Mouse (Mus musculus) thymus, postnatal 36 days (tissue): ENCODE data around the gene Olfr1250.
"Not testable (repeated sequence)": the region's sequence is repeated elsewhere in the genome, so short reads cannot be mapped to it uniquely, and the experiment has no call there.

Experiments
- DNase-seq, 2 experiments: peaks; one replicate each; pipeline ENCODE4 v3.0.0; 2022; ENCODE audit warnings: mixed read lengths in 2 of 2

Olfr1250 gene

DNA sequence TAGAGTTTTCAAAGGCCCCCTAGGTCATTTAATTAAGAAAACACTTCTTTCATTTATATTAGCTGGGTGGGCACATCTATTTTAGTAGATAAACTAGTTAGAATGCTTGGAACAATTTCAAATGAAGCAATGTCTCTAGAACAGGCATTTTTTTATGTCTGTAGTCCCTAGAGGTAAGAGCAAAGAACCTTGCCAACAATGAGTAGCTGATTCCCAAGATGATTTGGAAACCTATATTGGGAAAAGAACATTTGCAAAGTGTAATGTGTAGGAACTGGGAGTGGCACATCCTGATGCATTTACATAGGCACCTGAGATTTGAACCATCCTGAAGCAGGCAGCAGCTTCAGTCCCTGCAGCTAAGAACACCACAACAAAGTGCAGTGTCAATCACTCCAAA, at the start of gene Olfr1250:
Gene Olfr1250, minus strand, starts transcription at position 101 of the 400 bp plus-strand sequence.
- no peak for DNase-seq

DNA sequence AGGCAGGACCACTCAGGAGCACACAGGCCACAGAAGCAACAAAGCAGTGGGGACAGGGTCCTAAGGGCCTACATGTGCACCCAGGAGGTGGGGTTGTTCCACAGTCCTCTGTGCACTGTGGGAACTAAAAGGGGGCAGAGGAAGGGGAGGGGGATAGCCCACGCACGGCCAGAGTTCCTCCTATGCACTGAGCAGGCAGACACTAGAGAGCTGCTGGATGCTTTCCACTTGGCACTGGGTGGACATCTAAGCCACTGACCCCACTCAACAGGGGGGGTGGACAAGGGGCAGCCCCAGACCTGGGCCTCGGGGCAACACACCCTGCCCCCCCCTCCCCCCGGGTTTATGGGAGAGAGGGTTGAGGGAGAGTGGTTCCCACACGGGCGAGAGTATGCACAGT, 30.7 kb upstream of the Olfr1250 start:
- no peak for DNase-seq

DNA sequence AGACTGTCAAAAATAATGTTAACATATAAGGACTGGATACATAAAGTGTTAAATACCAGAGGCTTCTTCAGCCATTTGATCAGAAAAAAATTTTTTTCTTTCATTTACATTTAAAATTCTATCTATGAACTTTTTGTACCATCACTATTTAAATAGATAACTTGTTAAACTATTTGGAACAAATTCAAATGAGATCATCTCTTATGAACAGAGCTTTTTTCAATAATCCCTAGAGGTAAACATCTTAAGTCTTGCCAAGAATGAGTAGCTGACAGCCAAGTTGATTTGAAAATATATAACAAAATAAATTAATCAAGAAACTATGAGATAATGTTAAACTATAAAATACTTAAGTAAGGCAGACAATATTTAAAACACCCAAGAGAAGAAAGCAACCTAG, 10.6 kb upstream of the Olfr1250 start, which contains the start of gene Olfr1251:
Gene Olfr1251, minus strand, starts transcription at position 101 of the 400 bp plus-strand sequence.
- no peak for DNase-seq

DNA sequence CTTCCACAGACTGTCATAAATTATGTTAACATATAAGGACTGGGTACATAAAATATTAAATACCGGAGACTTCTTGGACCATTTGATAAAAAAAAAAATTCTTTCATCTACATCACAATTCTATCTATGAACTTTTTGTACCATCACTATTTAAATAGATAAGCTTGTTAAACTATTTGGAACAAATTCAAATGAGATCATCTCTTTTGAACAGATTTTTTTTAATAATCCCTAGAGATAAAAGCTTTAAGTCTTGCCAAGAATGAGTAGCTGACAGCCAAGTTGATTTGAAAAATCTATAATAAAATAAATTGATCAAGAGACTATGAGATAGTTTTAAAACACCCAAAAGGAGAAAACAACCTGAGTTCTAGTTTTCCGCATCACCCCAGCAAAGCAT, 26.4 kb downstream of the Olfr1250 start, which contains the start of gene Olfr1249:
Gene Olfr1249, minus strand, starts transcription at position 101 of the 400 bp plus-strand sequence.
- DNase-seq: no peak

DNA sequence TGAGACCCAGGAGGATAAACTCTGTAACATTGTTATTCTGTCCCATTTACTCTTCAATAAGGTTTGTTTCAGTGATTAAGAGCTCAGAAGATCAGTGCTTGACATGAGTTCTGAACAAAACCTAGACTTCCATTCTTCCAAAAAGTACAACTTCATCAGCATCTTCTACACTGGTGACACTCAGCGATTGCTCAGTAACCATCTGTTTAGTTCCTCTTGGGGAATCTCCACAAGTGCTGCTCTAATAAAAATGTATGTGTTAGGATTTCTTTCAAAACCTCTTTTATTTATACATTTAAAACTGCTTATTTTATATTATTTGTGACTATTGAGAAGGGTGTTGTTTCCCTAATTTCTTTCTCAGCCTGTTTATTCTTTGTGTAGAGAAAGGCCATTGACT, 43.1 kb downstream of the Olfr1250 start, which contains the start of gene Olfr1248:
Gene Olfr1248, minus strand, starts transcription at position 101 of the 400 bp plus-strand sequence.
- not testable (repeated sequence) for DNase-seq

DNA sequence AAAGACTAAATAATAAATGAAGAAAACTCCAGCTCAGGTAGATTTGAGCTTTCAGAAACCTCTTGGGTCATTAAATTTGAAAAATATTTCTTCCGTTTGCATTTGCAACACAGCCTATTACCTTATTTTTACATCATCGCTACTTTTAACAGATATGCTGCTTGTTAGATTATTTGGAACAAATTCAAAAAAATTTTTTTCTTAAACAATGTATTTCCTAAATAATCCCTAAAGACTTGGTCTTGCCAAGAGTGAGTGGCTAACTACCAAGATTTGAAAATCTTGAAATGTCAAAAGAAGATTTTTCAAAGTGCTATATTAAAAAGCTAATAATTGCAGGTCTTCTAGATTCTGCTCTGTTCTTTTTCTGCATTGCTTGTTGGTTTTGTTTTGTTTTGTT, 47.2 kb downstream of the Olfr1250 start, which contains the start of gene Olfr1247:
Gene Olfr1247, minus strand, starts transcription at position 101 of the 400 bp plus-strand sequence.
- DNase-seq: no peak
